Mouse (Mus musculus) right cerebral cortex, adult 2 months (tissue): ENCODE measurements around the gene Arl15.

Experiments
- DNase-seq, 2 experiments: peaks; one replicate each; pipeline ENCODE4 v3.0.0; 2021 to 2022; ENCODE audit warnings: low spot score in 2 of 2

The Arl15 gene

DNA sequence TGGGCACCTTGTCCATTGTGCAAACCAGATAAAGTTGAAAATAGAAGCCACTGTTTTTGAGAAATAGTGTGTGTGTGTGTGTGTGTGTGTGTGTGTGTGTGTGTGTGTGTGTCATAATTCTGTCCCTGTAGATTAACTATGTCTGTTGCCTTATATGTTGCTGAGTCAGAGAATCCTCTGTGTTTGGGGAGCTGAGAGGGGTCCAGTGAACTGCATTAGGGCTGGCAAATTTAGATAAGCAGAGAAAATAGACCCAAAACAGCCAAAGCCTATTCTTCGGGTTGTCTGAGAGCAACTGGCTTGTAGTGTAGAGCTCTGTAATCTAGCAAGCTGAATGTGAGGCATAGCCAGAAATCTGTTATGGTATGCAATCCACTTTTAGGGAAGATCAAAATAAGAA, 348.9 kb downstream of the Arl15 start:
- no peak for DNase-seq

DNA sequence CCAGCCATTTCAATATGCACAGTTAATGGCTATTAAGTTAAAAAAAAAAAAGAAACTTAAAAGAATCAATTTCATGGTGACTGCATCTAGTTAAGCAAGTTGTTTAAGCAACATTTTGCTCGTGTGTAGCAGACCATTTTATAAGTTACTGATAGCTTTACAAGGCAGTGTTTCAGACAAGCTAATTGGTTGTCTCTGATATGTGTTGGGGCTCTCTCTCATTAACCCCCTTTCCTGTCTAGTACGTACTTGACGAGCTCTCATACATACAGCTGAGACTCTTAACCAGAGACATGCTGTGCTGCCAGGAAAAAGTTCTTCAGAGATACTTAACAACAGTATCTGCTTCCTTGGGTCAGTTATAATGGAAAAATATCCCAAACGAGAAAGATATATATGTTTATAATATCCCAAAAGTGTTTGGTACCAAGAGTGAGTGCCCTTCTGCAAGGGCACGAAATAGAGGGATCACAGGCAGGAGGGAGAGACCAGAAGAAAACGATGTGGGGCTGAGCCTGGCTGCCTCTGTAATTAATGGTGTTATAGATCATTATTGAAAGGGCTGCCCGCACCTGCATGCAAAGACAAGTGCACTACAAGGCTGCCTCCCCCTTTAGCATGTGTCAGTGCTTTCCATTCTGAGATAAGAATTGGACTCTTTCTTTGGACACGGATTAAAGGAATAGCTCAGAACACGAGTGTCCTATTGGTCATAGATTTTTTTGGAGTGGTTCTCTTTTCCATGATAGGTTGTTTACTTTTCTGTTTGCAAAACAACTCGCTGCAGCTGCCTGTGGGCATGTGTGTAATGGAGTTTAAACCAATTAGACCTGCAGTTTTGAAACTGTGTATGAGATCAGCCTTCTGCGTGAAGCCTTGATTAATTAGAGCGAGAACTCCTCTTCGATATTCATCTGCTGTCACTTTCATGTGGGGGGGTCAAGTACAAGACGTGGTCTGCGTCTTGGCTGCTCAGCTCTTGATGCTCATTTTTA, 350.0 kb downstream of the Arl15 start:
- DNase-seq: no peak

DNA sequence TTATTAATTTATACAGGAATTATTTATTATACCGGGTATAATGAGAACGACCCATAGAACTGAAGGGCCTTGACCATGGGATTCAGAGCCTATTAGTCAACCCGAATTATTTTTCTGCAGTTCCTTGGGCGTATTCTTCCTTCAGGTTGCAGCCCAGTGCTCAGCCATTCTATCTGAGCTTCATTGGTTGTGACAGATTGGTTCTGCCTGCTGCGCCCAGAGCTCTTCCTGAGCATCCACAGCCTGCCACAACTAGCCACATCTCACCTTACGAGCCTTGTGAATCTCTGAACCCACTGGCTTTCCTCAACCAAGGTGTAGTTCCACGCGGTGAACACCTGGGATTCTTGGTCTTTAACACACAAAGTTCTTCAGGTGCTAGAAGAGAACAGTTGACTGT, 350.9 kb downstream of the Arl15 start:
- no peak for DNase-seq

DNA sequence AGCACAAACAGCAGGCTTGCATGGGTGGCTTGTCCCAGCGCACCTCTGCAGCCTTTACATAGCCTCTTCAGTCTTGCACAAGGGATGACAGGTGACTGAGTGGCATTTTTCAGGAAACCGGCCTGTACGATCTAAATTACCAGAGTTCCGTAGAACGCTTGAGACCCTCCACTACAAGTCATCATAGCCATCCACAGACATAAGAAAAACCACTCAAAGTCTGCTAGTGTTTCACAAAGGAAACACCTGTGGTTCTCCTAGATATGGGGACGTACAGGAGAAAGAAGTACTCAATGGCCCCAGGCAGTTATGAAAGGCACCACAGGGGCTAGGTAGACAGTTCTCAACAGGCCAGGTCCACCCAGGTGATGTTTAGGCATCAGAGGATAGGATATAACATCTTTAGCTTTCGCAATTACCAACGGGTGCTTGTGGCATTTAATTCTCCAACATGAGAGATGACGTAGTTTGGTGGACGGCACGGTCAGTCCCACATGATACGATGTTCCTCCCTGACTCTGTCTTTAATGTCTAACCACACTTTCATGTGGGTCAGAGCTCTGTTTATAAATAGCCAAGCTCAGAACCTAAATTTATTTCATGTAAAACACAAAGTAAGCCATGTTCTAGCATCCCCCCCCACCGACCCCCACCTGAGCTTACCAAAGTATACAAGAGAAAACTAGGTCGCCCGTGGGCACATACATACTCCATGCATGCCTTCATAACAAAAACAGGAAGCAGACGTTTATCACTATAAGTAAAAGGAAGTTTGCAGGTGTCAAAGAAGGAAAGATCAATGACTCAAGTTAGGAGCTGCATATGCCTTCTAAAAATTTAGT, 356.8 kb downstream of the Arl15 start:
- no peak for DNase-seq

DNA sequence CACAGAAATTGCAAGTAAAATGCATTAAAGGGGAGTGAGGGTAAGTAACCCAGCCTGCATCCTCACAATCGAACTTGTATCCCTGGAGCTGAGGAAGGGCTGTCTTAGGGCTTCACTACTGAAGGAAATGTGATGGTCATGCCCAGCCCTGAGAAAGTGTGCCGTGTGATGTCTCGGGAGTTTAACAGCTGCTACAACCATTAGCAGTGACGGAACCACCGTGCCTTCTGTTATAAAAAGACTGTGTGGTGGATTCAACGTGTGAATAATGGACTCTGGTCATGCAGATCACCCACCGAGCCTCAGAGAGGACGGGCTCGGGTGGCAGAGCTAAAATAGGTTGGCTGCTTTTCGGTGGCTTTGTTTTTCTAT, 357.4 kb downstream of the Arl15 start:
- DNase-seq: no peak

DNA sequence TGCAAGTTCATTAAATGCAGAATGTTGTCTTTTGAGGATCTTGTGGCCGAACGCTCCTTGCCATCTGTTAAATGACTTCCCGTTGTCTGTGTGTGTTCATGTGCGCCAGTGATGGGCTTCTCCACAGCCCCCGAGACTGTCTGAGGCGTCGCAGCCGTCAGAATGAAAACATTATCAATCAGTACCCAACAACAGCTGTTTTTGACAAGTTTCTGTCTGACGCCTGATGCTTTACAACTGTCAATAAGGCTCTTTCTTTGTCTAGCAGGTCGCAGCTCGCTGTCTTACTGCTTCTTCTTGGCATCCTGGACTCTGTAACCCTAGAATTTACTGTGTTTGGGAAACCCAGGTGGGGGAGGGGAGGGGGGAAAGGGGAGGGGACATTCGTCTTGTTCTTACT, 362.4 kb downstream of the Arl15 start:
- no peak for DNase-seq

DNA sequence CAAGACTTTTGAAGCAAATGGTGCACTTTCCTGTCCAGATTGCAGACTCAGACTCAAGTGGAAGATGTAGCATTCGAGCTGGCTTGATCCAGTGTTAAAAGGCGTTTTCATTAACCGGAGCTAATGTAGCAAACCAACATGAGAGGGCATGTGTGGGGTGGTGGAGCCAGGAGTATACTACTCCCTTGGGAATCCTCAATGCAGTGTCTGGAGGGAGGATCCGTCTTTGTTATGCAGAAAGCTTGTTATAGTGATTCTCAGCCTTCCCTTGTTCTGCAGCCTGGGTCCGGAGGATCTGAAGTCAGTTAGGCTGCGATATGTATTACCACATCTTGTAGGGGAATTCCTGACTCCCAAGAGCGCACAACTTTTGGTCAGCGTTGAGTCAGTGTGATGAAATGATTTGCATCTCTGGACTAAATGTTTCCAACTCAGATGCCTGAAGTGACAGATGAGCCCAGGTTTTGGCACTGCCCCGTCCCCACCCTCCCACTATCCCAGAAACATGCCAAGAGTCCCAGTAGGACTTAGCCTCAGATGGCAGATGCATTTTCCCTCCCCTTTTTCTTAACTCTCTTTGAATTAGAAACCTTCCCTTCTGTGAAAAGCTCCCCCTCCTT, 363.9 kb downstream of the Arl15 start:
- DNase-seq: no peak

DNA sequence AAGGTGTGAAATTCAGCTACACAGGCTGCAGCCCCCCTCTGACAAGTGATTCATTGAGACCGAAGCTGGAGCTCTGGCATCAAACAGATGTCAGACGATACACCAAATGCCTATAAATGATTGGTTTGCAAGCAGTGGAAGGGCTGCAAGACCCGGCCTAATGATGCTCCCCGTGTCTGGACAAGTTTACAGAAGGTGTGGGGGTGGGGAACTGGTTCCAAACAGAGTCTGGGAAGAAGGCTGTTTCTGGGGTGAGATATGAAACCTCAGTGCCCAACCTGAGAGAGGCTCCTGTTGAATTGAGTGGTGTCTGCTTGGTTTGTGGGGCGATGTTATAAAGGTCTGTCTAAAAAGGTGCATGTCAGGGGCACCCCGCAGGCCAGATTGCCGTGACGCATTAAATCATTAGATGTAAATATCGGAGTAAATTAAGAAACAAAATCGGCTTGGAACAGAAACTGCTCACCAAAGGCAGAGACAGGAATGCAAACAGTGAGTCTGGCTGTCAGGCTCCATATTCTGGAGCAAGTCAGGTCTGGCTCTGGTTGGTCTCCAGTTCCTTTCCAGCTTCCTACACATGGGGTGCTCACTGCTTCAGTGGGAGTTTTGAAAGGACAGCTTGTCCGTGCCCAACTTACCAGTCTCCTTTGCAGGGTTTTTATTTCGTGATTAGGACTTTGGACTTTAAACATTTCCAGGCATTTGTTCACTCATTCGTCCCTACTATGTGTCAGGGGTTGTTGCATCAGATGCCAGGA, 365.5 kb downstream of the Arl15 start:
- DNase-seq: no peak

DNA sequence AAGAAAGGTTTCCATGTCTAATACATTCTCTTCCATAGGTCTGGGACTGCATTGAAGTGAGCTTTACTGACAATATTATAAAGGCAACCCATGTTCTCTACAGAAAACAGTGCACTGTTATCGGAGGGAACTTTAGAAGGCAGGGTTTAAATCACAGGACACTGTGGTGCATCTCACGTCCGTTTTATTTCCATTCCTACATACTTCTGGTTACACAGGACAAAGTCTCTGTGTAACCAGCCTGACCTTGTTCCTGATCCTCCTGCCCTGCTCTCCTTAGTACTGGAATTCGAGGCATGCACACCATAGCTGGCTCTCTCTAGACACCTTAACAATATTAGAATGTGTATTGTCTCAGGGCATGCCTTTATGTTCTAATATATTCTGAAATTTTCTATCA, 368.4 kb downstream of the Arl15 start:
- DNase-seq: no peak

DNA sequence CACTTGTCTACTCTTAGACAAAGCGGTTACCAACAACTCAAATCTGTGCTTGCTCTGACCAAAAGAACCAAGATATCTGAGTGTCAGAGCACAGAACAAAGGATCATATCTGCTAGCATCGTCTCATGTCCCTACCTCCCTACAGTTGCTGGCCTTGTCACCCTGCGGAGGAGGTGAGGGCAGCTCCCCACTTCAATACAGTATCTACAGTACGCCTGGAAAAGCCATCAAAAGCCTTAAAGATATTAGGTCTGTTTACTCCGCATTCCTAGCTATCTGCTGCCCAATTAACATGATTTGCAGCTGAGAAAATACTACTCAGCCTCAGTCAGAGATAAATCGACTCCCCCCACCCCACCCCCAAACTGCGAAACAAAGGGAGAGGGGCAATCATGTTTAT, 371.3 kb downstream of the Arl15 start:
- DNase-seq: no peak

DNA sequence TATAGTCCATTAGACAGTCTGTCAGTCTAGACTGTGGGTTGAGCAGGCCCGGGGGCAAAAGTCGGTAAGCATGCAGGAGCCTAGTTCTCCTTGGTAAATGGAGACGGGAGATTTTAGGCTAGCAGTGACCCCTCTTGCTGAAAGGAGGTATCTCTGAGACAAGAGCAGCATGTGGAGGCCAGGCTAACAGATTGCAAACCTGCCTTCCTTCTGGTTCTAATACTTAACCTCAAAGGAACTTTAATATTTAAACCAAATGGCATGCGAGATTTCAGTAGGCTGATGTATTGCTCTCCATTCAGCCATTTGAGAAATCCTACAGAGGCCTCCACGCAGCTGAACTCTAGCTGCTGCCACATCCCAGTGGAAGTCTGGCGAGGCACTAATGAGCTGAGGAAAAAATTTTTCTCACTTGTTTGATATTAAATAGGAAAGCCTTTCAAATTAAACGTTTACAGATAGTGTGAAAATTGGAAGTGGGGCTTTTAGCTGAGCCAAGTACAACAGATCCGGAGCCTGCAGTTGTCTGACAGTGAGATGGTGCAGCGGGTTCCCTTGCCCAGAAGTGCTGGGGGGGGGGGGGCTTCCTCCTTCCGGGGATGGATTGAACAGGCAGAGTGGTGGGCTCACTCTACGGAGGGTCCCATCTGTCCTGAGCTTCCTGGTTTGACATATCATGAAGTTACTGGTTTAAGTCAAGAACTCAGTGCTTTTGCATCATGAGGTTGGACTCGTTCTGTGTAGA, 372.3 kb downstream of the Arl15 start:
- DNase-seq: no peak

DNA sequence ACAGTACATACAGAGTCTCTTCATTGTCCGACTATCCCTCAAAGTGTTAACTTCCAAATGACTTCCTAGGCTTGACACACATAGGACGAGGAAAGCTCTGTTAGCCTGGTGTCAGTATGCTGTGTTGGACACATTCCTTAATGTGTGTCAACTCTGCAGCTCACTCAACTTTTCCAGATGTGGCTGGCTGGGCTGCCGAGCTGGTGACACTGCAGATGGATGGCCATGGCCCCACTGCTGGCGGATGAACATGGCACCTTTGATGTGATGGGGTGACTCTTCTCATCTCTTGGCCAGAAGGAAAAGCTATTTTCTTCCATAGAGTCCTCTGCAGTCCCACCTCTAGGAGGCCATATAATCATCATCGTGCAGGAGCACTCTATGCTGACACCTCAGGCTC, 375.8 kb downstream of the Arl15 start:
- no peak for DNase-seq

DNA sequence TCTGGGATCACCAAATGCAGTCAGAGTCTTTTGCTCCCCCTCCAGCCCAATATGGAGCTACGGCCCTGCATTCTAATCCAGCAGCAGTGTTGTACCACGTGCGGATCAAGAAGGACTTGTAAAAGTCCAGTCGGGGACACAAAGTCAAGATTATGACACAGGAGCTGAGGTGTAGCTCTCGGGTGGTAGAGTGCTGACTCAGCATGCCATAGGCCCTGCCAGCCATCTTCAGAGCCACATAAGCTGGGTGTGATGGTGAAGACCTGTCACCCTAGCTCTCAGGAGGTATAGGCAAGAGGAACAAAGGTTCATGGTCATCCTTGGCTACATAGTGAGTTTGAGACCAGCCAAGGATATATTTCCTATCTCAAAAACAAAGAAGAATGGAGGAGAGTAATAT, 377.2 kb downstream of the Arl15 start:
- no peak for DNase-seq

DNA sequence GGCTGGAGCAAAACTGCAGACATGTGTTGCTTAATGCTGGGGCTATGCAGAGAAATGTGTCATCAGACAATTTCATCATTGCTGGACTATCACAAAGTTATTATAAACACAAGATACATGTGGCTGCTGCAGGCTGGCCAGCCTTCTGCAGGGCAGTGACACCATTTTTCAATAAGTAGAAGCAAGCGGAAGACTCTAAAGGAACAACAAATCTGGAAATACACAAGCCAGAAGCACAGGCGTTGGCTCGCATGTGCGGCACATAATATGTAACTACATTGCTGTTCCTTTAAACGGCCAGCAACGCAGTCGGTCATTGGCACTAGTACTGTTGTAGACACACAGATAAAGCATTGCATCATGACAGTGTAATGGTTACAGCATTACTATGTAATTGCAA, 393.8 kb downstream of the Arl15 start:
- DNase-seq: no peak

DNA sequence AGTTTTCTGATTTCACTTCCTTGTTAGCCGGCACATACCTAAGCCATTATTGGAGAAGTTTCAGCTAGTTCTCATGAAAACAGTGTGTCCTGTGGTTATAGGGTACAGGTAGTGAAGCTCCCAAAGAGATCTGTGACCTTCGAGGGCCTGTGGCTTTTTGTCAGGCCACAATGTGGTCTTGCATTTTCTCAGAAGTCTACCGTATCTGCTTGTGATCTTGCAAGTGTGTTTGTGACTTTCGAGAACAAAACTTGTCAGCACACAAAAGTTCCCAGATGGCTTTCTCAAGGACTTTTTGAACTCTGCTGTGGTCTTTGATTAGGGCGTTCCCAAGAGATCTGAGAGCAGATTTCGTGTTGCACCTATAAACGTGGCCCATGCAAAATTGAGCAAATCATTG, 394.5 kb downstream of the Arl15 start:
- DNase-seq: no peak

DNA sequence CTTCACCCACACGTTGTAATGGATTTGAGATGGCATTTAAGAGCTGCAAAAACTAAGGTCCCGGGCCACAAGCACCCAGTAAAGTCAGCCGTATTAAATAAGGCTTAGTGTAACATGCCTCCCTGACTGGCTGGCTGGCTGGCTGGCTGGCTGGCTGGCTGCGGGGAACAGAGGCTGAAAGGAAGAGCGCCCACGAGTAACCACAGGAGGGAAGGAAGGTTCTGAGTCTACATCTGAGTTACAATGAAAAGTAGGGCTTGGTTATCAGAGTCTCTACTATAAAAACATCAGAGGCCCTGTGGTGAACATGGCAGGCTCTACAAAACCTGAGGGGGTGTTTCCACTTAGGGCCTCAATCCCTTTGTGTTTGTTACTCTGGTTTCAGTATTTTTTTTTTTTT, 395.1 kb downstream of the Arl15 start:
- no peak for DNase-seq

DNA sequence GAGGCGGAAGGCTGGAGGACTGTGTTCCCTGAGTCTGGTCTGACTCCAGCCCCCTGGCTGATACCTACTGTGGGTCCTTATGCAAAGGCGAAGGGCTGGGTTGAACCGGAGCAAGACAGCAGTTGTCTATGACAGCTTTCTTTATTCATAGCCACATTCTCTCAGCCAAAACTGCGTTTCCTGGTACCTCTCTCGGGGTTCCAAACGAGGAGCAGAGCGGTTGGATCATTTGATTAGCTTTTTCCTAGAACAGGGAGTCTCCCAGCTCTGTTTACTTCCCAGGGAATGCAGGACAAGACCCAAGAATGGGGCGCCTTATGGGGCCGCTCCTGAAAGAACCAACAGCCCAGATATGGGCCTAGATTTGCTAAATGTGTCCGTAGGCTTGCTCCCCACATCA, 396.6 kb downstream of the Arl15 start:
- DNase-seq: no peak

DNA sequence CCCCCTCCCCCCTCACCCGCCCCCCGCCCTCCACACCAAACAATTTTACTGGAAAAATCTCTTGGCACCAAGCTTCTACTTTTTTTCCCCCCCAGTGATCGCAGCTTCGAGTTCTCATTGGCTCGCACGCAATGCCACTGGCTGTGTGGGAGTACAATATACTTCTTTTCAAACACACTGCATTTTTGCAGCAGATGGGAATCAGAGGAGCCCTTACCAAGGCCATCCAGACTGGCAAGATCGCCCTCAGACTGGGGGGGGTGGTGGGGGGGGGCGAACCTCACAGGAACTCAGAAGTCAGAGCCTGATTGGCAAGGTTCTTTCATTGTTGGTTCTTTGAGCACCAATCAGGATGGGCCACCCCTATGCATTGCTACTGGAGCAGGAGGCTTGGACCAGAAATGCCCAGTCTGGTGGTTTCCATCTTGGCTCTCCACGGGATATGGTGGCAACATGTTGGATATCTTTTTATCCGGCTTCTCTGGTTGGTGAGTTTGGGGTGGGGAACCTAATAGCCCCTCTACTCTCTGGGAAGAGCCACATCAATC, 404.0 kb downstream of the Arl15 start:
- DNase-seq: peak in 1 of 2 experiments; percentile 25

DNA sequence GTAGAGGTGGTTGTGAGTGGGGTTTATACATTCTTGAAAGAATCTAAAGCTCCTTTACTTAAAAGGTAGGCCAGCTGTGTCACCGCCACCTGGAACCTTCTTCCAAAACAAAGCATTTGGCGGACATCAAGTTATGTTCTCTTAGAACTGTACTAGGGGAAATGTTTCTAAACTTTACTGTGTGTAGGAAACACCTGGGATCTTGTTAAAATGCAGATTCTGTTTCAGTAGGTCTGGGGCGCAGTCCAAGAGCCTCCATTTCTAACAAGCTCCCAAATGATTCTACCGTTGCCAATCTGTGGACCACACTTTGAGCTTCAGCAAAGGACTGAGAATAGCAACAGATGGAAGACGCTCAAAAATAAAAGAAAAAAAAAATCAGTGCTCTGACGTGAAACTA, 405.4 kb downstream of the Arl15 start:
- DNase-seq: peak in 1 of 2 experiments; percentile 10

DNA sequence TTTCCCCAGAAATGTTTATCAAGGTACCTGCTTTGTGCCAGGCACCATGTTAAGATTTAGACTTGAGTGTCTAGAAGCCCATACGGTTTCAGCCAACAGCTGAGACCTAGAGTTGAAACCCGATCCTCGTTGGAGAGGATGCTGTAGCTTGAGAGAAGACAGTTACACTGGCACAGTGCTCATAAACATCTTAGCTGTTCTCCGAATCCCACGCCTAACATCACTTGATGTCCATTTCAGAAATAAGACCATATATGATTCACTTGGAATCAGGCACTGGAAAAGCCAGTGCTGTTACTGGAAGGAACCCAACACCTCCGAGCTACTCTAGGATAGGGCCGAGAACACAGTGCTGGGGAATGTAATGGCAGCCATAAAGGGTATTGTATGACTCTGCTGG, 406.2 kb downstream of the Arl15 start:
- no peak for DNase-seq
